Mouse (Mus musculus) cerebellum, adult (tissue): ENCODE results near the gene Gm10147.
"Not testable (repeated sequence)": the region's sequence is repeated elsewhere in the genome, so short reads cannot be mapped to it uniquely, and the experiment has no call there.

ENCODE experiments used
- ATAC-seq: cut with Nextera tagmentation; 2 replicates; pipeline ENCODE4 v1.9.2; 2017; ENCODE audit warnings: mild to moderate bottlenecking, moderate library complexity, mixed read lengths; ENCODE audit not compliant: insufficient number of reproducible peaks, low FRiP score, low TSS enrichment

Gene Gm10147

DNA sequence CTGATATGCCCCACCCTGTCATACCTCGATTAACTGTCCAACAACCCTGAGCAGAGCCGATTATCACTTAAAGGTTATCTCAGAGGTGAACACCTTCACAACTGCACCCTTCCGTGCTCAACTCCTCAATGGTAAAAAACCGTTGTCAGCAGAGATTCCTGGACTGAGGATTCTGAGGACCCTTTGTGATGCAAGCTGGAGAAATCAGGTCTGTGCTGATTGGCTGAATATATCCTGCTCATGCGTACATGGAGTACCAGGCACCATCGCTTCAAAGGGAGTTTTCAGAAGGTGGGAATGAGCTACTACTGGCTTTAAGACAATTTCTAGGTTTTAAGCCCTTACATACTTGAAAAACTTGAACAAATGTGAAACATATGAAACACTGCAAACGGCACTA, at the start of gene Gm10147:
Gm10147 (minus strand) TSS at position 101 of the 400 bp plus-strand sequence.
- not testable (repeated sequence) for ATAC-seq
